19 mouse cellular contexts compared by ENCODE assay signal in the genomic region with DNA sequence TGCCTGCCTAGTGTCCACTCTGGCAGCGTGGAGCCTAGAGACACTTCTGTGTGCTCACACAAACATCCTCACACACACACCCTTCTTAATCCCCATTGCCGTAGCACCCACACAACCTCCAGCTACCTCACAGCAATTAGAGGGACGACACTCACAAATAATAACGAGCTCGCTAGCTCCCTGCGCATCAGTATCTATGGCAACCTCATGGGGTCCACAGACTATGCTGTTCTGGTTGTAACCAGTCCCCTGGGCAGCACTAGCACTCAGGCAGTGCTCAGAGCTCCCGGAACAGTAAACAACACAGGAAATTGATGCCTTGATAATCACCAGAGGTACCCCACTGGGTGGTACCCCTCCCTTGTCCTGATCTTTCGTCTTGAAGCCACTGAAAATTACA. TPM values are rescaled to one million over a fixed set of nuclear protein-coding genes. Genes with fewer than 3 reads are reported as not detected.
DNase-seq lines count a peak whose midpoint lies in the region; ATAC-seq and TF ChIP-seq lines count a peak whose summit lies in the region.
"Had no signal": no experiment of that assay in that cellular context is flagged by ENCODE, and none has a peak within 500 bp of the region (broad histone marks: within the 10 kb centered on the region; RNA-seq: fewer than 3 reads in every experiment).

No protein-coding gene starts in this region.

- WGBS in forebrain, postnatal 0 days = 15% methylated on average over 8 of the region's 8 CpGs
- WGBS in forebrain, embryonic 12.5 days = 28% methylated on average over 8 of the region's 8 CpGs
- WGBS in hindbrain, embryonic 10.5 days = 51% methylated on average over 8 of the region's 8 CpGs
- WGBS in hindbrain, embryonic 16.5 days = 25% methylated on average over 8 of the region's 8 CpGs
- WGBS in midbrain, postnatal 0 days = 20% methylated on average over 8 of the region's 8 CpGs
- 72% methylated on average over 8 of the region's 8 CpGs for WGBS in liver, embryonic 11.5 days

- intact Hi-C loops in heart, postnatal 25 days (cut with DNase I) = loop anchor here (5.0 kb wide), 1 partner anchor 99 kb away; no protein-coding TSS in a partner anchor

- no peak overlapping the region for H3K27ac ChIP-seq in forebrain, postnatal 0 days (ENCODE audit: low read depth, low read length)
- no peak overlapping the region for H3K27ac ChIP-seq in forebrain, embryonic 12.5 days
- peak overlapping the region; percentile 59; the same call in 1 of the 2 replicates for H3K27ac ChIP-seq in hindbrain, embryonic 10.5 days
- H3K27ac ChIP-seq in hindbrain, embryonic 16.5 days (ENCODE audit: low read depth, low read length) = no peak overlapping the region
- no peak overlapping the region for H3K27ac ChIP-seq in midbrain, postnatal 0 days (ENCODE audit: low read depth, low read length)
- H3K27ac ChIP-seq in liver, embryonic 11.5 days (ENCODE audit: low read depth, low read length) = no peak overlapping the region
- H3K27ac ChIP-seq: heart, embryonic 10.5 days; kidney, postnatal 0 days; left cerebral cortex, adult 2 months; liver, embryonic 13.5 days had no signal

- no peaks in the 10 kb centered on the region for H3K27me3 ChIP-seq in forebrain, postnatal 0 days (ENCODE audit: insufficient read depth, low read length)
- 0 out of 2 replicates have a peak, but pooled peaks cover 6% of the 10 kb centered on the region for H3K27me3 ChIP-seq in forebrain, embryonic 12.5 days
- H3K27me3 ChIP-seq in hindbrain, embryonic 10.5 days (ENCODE audit: insufficient read depth, poor library complexity, severe bottlenecking) = peaks cover 3% of the 10 kb centered on the region; the same call in 1 of the 2 replicates
- no peaks in the 10 kb centered on the region for H3K27me3 ChIP-seq in hindbrain, embryonic 16.5 days (replicated peaks; ENCODE audit: control insufficient read depth, insufficient read depth, low read length)
- H3K27me3 ChIP-seq in midbrain, postnatal 0 days (ENCODE audit: insufficient read depth, low read length) = no peaks in the 10 kb centered on the region
- no peaks in the 10 kb centered on the region for H3K27me3 ChIP-seq in liver, embryonic 11.5 days (replicated peaks; ENCODE audit: control insufficient read depth, insufficient read depth, low read length)

- H3K4me3 ChIP-seq in forebrain, postnatal 0 days (ENCODE audit: low read depth, low read length) = no peak overlapping the region
- no peak overlapping the region for H3K4me3 ChIP-seq in forebrain, embryonic 12.5 days (replicated peaks)
- no peak overlapping the region for H3K4me3 ChIP-seq in hindbrain, embryonic 10.5 days
- H3K4me3 ChIP-seq in hindbrain, embryonic 16.5 days (ENCODE audit: low read length) = no peak overlapping the region
- H3K4me3 ChIP-seq in midbrain, postnatal 0 days (ENCODE audit: low read depth, low read length) = no peak overlapping the region
- H3K4me3 ChIP-seq in liver, embryonic 11.5 days (ENCODE audit: low read depth, low read length) = no peak overlapping the region
- H3K4me3 ChIP-seq: erythroblast, embryonic 14.5 days; heart, embryonic 10.5 days; left cerebral cortex, adult 2 months; liver, embryonic 13.5 days had no signal

- peaks cover 13% of the 10 kb centered on the region; the same call in 1 of the 2 replicates for H3K4me1 ChIP-seq in forebrain, postnatal 0 days (ENCODE audit: insufficient read depth)
- peaks cover 44% of the 10 kb centered on the region for H3K4me1 ChIP-seq in forebrain, embryonic 12.5 days
- peaks cover 49% of the 10 kb centered on the region for H3K4me1 ChIP-seq in hindbrain, embryonic 10.5 days (replicated peaks)
- peaks cover 18% of the 10 kb centered on the region for H3K4me1 ChIP-seq in hindbrain, embryonic 16.5 days (ENCODE audit: control insufficient read depth, insufficient read depth, low read depth, low read length)
- H3K4me1 ChIP-seq in midbrain, postnatal 0 days (ENCODE audit: insufficient read depth, low read length) = peaks cover 9% of the 10 kb centered on the region; the same call in 1 of the 2 replicates
- H3K4me1 ChIP-seq in liver, embryonic 11.5 days (replicated peaks; ENCODE audit: control insufficient read depth, insufficient read depth, low read length) = peaks cover 24% of the 10 kb centered on the region

- H3K4me2 ChIP-seq in forebrain, postnatal 0 days (ENCODE audit: low read depth) = 0 out of 2 replicates have a peak overlapping the region, but pooled peaks have one; percentile 1
- no peak overlapping the region for H3K4me2 ChIP-seq in forebrain, embryonic 12.5 days
- peak overlapping the region; percentile 3; the same call in 1 of the 2 replicates for H3K4me2 ChIP-seq in hindbrain, embryonic 16.5 days (ENCODE audit: low read length)
- no peak overlapping the region for H3K4me2 ChIP-seq in midbrain, postnatal 0 days (ENCODE audit: low read depth, low read length, poor library complexity, severe bottlenecking)
- H3K4me2 ChIP-seq in liver, embryonic 11.5 days = no peak overlapping the region
- H3K4me2 ChIP-seq: liver, embryonic 13.5 days had no signal

- peak; percentile 49 for DNase-seq in forebrain, postnatal 0 days
- DNase-seq in hindbrain, embryonic 10.5 days (ENCODE audit: low spot score) = no peak
- DNase-seq in midbrain, postnatal 0 days (ENCODE audit: low spot score) = peak; percentile 73
- no peak for DNase-seq in B cell, adult 2 months
- no peak for DNase-seq in liver, embryonic 11.5 days (ENCODE audit: low spot score)
- DNase-seq in heart, postnatal 25 days (ENCODE audit: low spot score) = no peak
- DNase-seq: adrenal gland, postnatal 36 days; cerebellum, adult 9-11 months; gastrocnemius, postnatal 36 days; heart, postnatal 14 days; liver, embryonic 13.5 days; thymus, postnatal 14 days had no signal

- H3K9ac ChIP-seq in forebrain, postnatal 0 days = no peak overlapping the region; the same call in 1 of the 2 replicates
- H3K9ac ChIP-seq in forebrain, embryonic 12.5 days = no peak overlapping the region
- no peak overlapping the region for H3K9ac ChIP-seq in hindbrain, embryonic 16.5 days (ENCODE audit: low read depth, low read length)
- H3K9ac ChIP-seq in midbrain, postnatal 0 days (replicated peaks; ENCODE audit: low read length, poor library complexity, severe bottlenecking) = no peak overlapping the region
- H3K9ac ChIP-seq in liver, embryonic 11.5 days (ENCODE audit: low read depth, low read length) = no peak overlapping the region
- H3K9ac ChIP-seq: liver, embryonic 13.5 days had no signal

- H3K36me3 ChIP-seq in forebrain, postnatal 0 days (ENCODE audit: insufficient read depth) = no peaks in the 10 kb centered on the region
- peaks cover 2% of the 10 kb centered on the region; the same call in 1 of the 2 replicates for H3K36me3 ChIP-seq in forebrain, embryonic 12.5 days (replicated peaks)
- peaks cover 9% of the 10 kb centered on the region for H3K36me3 ChIP-seq in hindbrain, embryonic 10.5 days
- H3K36me3 ChIP-seq in hindbrain, embryonic 16.5 days (ENCODE audit: control insufficient read depth, insufficient read depth, low read length) = no peaks in the 10 kb centered on the region
- no peaks in the 10 kb centered on the region for H3K36me3 ChIP-seq in midbrain, postnatal 0 days (ENCODE audit: insufficient read depth, low read length)
- 0 out of 2 replicates have a peak, but pooled peaks cover 1% of the 10 kb centered on the region for H3K36me3 ChIP-seq in liver, embryonic 11.5 days (ENCODE audit: control insufficient read depth, insufficient read depth, low read length)
- H3K36me3 ChIP-seq: liver, embryonic 13.5 days had no signal

- no peaks in the 10 kb centered on the region for H3K9me3 ChIP-seq in forebrain, postnatal 0 days (ENCODE audit: low read length)
- no peaks in the 10 kb centered on the region for H3K9me3 ChIP-seq in forebrain, embryonic 12.5 days
- H3K9me3 ChIP-seq in hindbrain, embryonic 10.5 days = no peaks in the 10 kb centered on the region
- no peaks in the 10 kb centered on the region for H3K9me3 ChIP-seq in hindbrain, embryonic 16.5 days (ENCODE audit: control insufficient read depth, low read length)
- no peaks in the 10 kb centered on the region for H3K9me3 ChIP-seq in midbrain, postnatal 0 days (ENCODE audit: low read length)
- no peaks in the 10 kb centered on the region for H3K9me3 ChIP-seq in liver, embryonic 11.5 days (ENCODE audit: control insufficient read depth, low read length)
- H3K9me3 ChIP-seq: heart, embryonic 10.5 days; liver, embryonic 13.5 days had no signal

- ATAC-seq in forebrain, postnatal 0 days = peak; percentile 49
- no peak; the same call in 1 of the 2 replicates for ATAC-seq in forebrain, embryonic 12.5 days (ENCODE audit: low FRiP score)
- peak; percentile 35; the same call in 1 of the 2 replicates for ATAC-seq in hindbrain, embryonic 16.5 days
- ATAC-seq in midbrain, postnatal 0 days (ENCODE audit: low FRiP score) = 0 out of 2 replicates have a peak, but pooled peaks have one; percentile 32
- ATAC-seq in liver, embryonic 11.5 days (replicated peaks; ENCODE audit: low FRiP score) = no peak
- ATAC-seq: intestine, embryonic 16.5 days had no signal

- no peak for TF ChIP-seq CTCF in forebrain, postnatal 0 days (IDR thresholded peaks at IDR 0.05; ENCODE audit: low read depth)
- TF ChIP-seq CTCF in midbrain, postnatal 0 days (IDR thresholded peaks at IDR 0.05) = no peak

RNA-seq across cellular contexts. Expression of gene Camk2g, which starts 2.8 kb away (rescaled TPM):
- total RNA-seq in forebrain, postnatal 0 days (2014; rRNA removed) = 137 and 145 TPM in 2 replicates
- 165 and 231 TPM in 2 replicates for polyA plus RNA-seq in forebrain, postnatal 0 days (2015; fragmentation: Nextera tagmentation; extraction: Ambion mirVana)
- polyA plus RNA-seq in forebrain, embryonic 12.5 days (2016; fragmentation: Nextera tagmentation; extraction: Ambion mirVana) = 54.1 and 60.4 TPM in 2 replicates
- 38.2 and 48.8 TPM in 2 replicates for polyA plus RNA-seq in hindbrain, embryonic 10.5 days (2016; fragmentation: Nextera tagmentation; extraction: Ambion mirVana)
- 214 and 241 TPM in 2 replicates for polyA plus RNA-seq in hindbrain, embryonic 16.5 days (2015; fragmentation: Nextera tagmentation; extraction: Ambion mirVana)
- total RNA-seq in midbrain, postnatal 0 days (2014; rRNA removed) = 239 and 267 TPM in 2 replicates
- polyA plus RNA-seq in midbrain, postnatal 0 days (2015; fragmentation: Nextera tagmentation; extraction: Ambion mirVana) = 261 and 284 TPM in 2 replicates
- 23.0 and 28.6 TPM in 2 replicates for polyA plus RNA-seq in liver, embryonic 11.5 days (2014; fragmentation: Nextera tagmentation; extraction: Ambion mirVana)
- 10 to 100 TPM; 50.4 to 59.5 TPM for total RNA-seq in heart, postnatal 25 days (2021)

RNA-seq across cellular contexts. Expression of gene Plau, which starts 39.8 kb away (rescaled TPM):
- 0.62 and 1.1 TPM in 2 replicates for total RNA-seq in forebrain, postnatal 0 days (2014; rRNA removed)
- 0.23 and 0.44 TPM in 2 replicates for polyA plus RNA-seq in forebrain, postnatal 0 days (2015; fragmentation: Nextera tagmentation; extraction: Ambion mirVana)
- polyA plus RNA-seq in forebrain, embryonic 12.5 days (2016; fragmentation: Nextera tagmentation; extraction: Ambion mirVana) = 0.10 and 0.15 TPM in 2 replicates
- polyA plus RNA-seq in hindbrain, embryonic 10.5 days (2016; fragmentation: Nextera tagmentation; extraction: Ambion mirVana) = 0.47 and 0.52 TPM in 2 replicates
- 0.17 and 0.56 TPM in 2 replicates for polyA plus RNA-seq in hindbrain, embryonic 16.5 days (2015; fragmentation: Nextera tagmentation; extraction: Ambion mirVana)
- 0.93 and 2.1 TPM in 2 replicates for total RNA-seq in midbrain, postnatal 0 days (2014; rRNA removed)
- 0.27 and 0.44 TPM in 2 replicates for polyA plus RNA-seq in midbrain, postnatal 0 days (2015; fragmentation: Nextera tagmentation; extraction: Ambion mirVana)
- polyA plus RNA-seq in liver, embryonic 11.5 days (2014; fragmentation: Nextera tagmentation; extraction: Ambion mirVana) = 0.49 and 0.88 TPM in 2 replicates
- 1 to 10 TPM; 4.5 to 4.6 TPM for total RNA-seq in heart, postnatal 25 days (2021)
- polyA plus RNA-seq: erythroblast, embryonic 14.5 days had no signal

Comparison
In these comparisons a context has a peak if more than half of its experiments do, and no peak if none do; other contexts are left out.
1. ATAC-seq: peak in forebrain, postnatal 0 days (single experiment), hindbrain, embryonic 16.5 days (single experiment) and midbrain, postnatal 0 days (single experiment); none in forebrain, embryonic 12.5 days (single experiment) and liver, embryonic 11.5 days (single experiment).
2. H3K4me2 ChIP-seq: peak in forebrain, postnatal 0 days (single experiment) and hindbrain, embryonic 16.5 days (single experiment); none in forebrain, embryonic 12.5 days (single experiment), midbrain, postnatal 0 days (single experiment) and liver, embryonic 11.5 days (single experiment).
3. DNase-seq: peak in forebrain, postnatal 0 days (single experiment) and midbrain, postnatal 0 days (single experiment); none in hindbrain, embryonic 10.5 days (single experiment), B cell, adult 2 months (0 of 2), liver, embryonic 11.5 days (single experiment) and heart, postnatal 25 days (single experiment).